Mouse (Mus musculus) ES-E14 (cell line): ENCODE measurements at regions not wholly inside any gene's neighbourhood (a gene's known extent, or its start where the extent isn't known, plus 50 kb on each side); places are given as distances from the start of the nearest gene placed in this dataset.

Experiments used
- HCFC1 ChIP-seq: IDR thresholded peaks from 2 replicates; pipeline ENCODE4 v1.6.1; 2012; ENCODE audit warnings: low read length, inconsistent platforms, borderline replicate concordance; ENCODE audit not compliant: insufficient read depth
- ZNF384 ChIP-seq: IDR thresholded peaks from 2 replicates; pipeline ENCODE4 v1.6.1; 2012; ENCODE audit warnings: low read depth, low read length, inconsistent platforms

GRCm38 (mm10) chr2:108783457-108783856, 497.1 kb upstream of the Kif18a start:
- TF ChIP-seq HCFC1 (no peak), ZNF384 (no peak)
